Mouse (Mus musculus) urinary bladder, adult 18-20 months (tissue): ENCODE data around the gene Slc16a6.

ENCODE experiments used
- DNase-seq, 2 experiments: peaks; one replicate each; pipeline ENCODE4 v3.0.0; 2022; ENCODE audit warnings: low spot score in 2 of 2, mixed read lengths in 2 of 2

The Slc16a6 gene

GRCm38 (mm10) chr11:109445438-109446035 is 27.9 kb downstream of the Slc16a6 start:
- DNase-seq, result no peak

- DNase-seq, result no peak
Observed at GRCm38 (mm10) chr11:109444600-109444999, 28.8 kb downstream of the Slc16a6 start.

- no peak for DNase-seq
Observed at GRCm38 (mm10) chr11:109443468-109444263, 29.7 kb downstream of the Slc16a6 start.

- no peak for DNase-seq
Observed at GRCm38 (mm10) chr11:109442166-109442730, 31.1 kb downstream of the Slc16a6 start.

- no peak for DNase-seq
Observed at GRCm38 (mm10) chr11:109441119-109441518, 32.3 kb downstream of the Slc16a6 start.

GRCm38 (mm10) chr11:109440641-109441040 is 32.8 kb downstream of the Slc16a6 start:
- no peak for DNase-seq

- DNase-seq, result peak; percentile 70 to 78
Observed at GRCm38 (mm10) chr11:109439829-109440340, 33.5 kb downstream of the Slc16a6 start.

GRCm38 (mm10) chr11:109439209-109439608 is 34.2 kb downstream of the Slc16a6 start:
- no peak for DNase-seq

GRCm38 (mm10) chr11:109436889-109437288 is 36.5 kb downstream of the Slc16a6 start:
- no peak for DNase-seq

- no peak for DNase-seq
Observed at GRCm38 (mm10) chr11:109434233-109434798, 39.1 kb downstream of the Slc16a6 start.

GRCm38 (mm10) chr11:109427353-109427752 is 46.0 kb downstream of the Slc16a6 start:
- no peak for DNase-seq

GRCm38 (mm10) chr11:109426272-109426586 is 47.2 kb downstream of the Slc16a6 start:
- DNase-seq, result no peak

GRCm38 (mm10) chr11:109425392-109426271 is 47.8 kb downstream of the Slc16a6 start, which contains the start of gene Amz2:
Amz2 (plus strand) TSS chr11:109425946.
- peak; percentile 99 to 100 for DNase-seq

- no peak for DNase-seq
Observed at GRCm38 (mm10) chr11:109423294-109423693, 50.1 kb downstream of the Slc16a6 start.

- DNase-seq, result no peak
Observed at GRCm38 (mm10) chr11:109422263-109422662, 51.1 kb downstream of the Slc16a6 start.

GRCm38 (mm10) chr11:109421205-109421604 is 52.2 kb downstream of the Slc16a6 start:
- no peak for DNase-seq

- no peak for DNase-seq
Observed at GRCm38 (mm10) chr11:109420567-109420962, 52.8 kb downstream of the Slc16a6 start.

- no peak for DNase-seq
Observed at GRCm38 (mm10) chr11:109419961-109420566, 53.3 kb downstream of the Slc16a6 start.

- no peak for DNase-seq
Observed at GRCm38 (mm10) chr11:109419461-109419860, 53.9 kb downstream of the Slc16a6 start.

GRCm38 (mm10) chr11:109417472-109418040 is 55.8 kb downstream of the Slc16a6 start:
- DNase-seq, result no peak
